Mouse (Mus musculus) forebrain, postnatal 0 days (tissue): ENCODE data around the gene Smyd5. TPM values are rescaled to one million over a fixed set of nuclear protein-coding genes. Genes with fewer than 3 reads are reported as not detected.

Source experiments
- ATAC-seq: fragments of 200-750 bp; cut with Nextera tagmentation; 2 replicates; pipeline ENCODE4 v1.8.0; 2017; ENCODE audit warnings: mild to moderate bottlenecking, moderate library complexity
- DNase-seq: peaks from one replicate; pipeline ENCODE4 v3.0.0-alpha.2; 2015
- H3K27ac ChIP-seq: fragments of 300-500 bp; sonication (generic); 2 replicates; pipeline ENCODE4 v1.5.1; 2014; ENCODE audit warnings: low read depth, mild to moderate bottlenecking, antibody characterized with exemption, low read length, moderate library complexity, mixed read lengths
- H3K27me3 ChIP-seq: fragments of 300-500 bp; sonication (generic); 2 replicates; pipeline ENCODE4 v1.6.1; 2014; ENCODE audit warnings: mild to moderate bottlenecking, low read length, mixed read lengths; ENCODE audit not compliant: insufficient read depth
- H3K36me3 ChIP-seq: fragments of 300-500 bp; sonication (generic); 2 replicates; pipeline ENCODE4 v1.6.1; 2014; ENCODE audit warnings: mild to moderate bottlenecking, moderate library complexity; ENCODE audit not compliant: insufficient read depth
- H3K4me1 ChIP-seq: fragments of 300-500 bp; sonication (generic); 2 replicates; pipeline ENCODE4 v1.6.1; 2014; ENCODE audit warnings: antibody characterized with exemption; ENCODE audit not compliant: insufficient read depth
- H3K4me2 ChIP-seq: fragments of 300-500 bp; sonication (generic); 2 replicates; pipeline ENCODE4 v1.6.1; 2014; ENCODE audit warnings: low read depth, mild to moderate bottlenecking, moderate library complexity
- H3K4me3 ChIP-seq: fragments of 300-500 bp; sonication (generic); 2 replicates; pipeline ENCODE4 v1.5.1; 2014; ENCODE audit warnings: low read depth, low read length, mixed read lengths
- H3K9ac ChIP-seq: fragments of 300-500 bp; sonication (generic); 2 replicates; pipeline ENCODE4 v1.6.1; 2014; ENCODE audit warnings: mild to moderate bottlenecking
- H3K9me3 ChIP-seq: fragments of 300-500 bp; sonication (generic); 2 replicates; pipeline ENCODE4 v1.6.1; 2016; ENCODE audit warnings: low read length
- CTCF ChIP-seq: sonication (generic); IDR thresholded peaks from 2 replicates; pipeline ENCODE4 v1.5.1; 2016; ENCODE audit warnings: antibody characterized with exemption, control low read depth, low read depth
- WGBS: fragments of 180-500 bp; shearing (Covaris S2); extraction: QIAGEN DNeasy Blood & Tissue Kit; methylation state at CpG from one replicate; pipeline ENCODE4 v1.1.7; 2014; 5-methylcytosine and 5-hydroxymethylcytosine counted together
- polyA plus RNA-seq: library from polyadenylated mRNA; unstranded; fragments of >200 nt; fragmentation: Nextera tagmentation; extraction: Ambion mirVana; gene quantifications from 2 replicates; pipeline ENCODE4 v1.2.1, GENCODE M21; 2015
- total RNA-seq: library from RNA; depleted of rRNA; stranded (reverse); fragments of >200 nt; gene quantifications from 2 replicates; pipeline ENCODE4 v1.2.3, GENCODE M21; 2014; rRNA removed

Gene Smyd5
- total and polyA plus RNA-seq, 2 experiments from 2014 or later = 61.7 to 65.8 TPM

DNA sequence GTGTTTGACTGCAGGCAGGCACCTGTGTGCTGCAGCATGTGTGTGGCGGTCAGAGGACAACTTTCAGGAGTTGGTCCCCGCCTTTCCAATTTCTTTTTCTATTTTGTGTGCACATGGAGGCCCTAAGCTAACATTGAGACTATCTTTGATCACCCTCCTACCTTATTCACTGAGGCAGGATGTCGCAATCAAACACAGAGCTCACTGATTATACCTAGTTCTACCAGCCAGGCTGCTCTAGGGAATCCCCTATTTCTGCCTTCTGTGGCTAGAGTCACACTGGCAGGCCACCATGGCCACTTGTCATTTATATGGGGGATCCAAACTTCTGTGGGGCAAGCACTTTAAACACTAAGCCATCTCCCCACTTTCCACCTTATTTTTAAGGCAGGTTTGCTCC lies 57.9 kb downstream of the Smyd5 start:
- Histone ChIP-seq H3K4me3 (no peak overlapping the region), H3K27me3 (0 out of 2 replicates have a peak, but pooled peaks cover 8% of the 10 kb centered on the region), H3K9ac (no peak overlapping the region), H3K4me2 (no peak overlapping the region), H3K9me3 (no peaks in the 10 kb centered on the region), H3K36me3 (peaks cover 3% of the 10 kb centered on the region; the same call in 1 of the 2 replicates), H3K27ac (no peak overlapping the region), H3K4me1 (no peaks in the 10 kb centered on the region; the same call in 1 of the 2 replicates)
- WGBS = 84% methylated on average over 3 of the region's 3 CpGs
- ATAC-seq (no peak), DNase-seq (no peak)
- no peak for TF ChIP-seq CTCF

DNA sequence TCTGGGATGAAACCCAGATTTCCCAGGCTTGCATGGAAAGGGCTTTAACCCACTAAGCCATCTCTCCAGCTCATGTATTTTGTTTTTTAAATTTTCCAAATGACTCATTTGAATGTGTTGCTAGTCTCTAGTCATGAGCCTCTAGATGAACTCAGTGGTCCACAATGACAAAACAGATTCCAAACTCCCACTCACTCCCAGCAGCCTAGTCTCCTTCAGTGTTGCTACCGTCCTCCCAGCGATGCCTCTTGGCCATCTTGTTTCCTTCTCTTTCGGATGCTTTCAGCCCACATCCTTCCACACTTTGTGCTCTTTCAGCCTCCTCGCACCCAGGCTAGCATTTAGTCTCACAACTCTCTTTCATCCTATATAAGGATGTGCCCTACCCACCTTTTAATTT lies 58.5 kb downstream of the Smyd5 start:
- 91% methylated on average over 4 of the region's 4 CpGs for WGBS
- H3K9ac ChIP-seq = no peak overlapping the region
- H3K27me3 ChIP-seq = 0 out of 2 replicates have a peak, but pooled peaks cover 3% of the 10 kb centered on the region
- H3K9me3 ChIP-seq = no peaks in the 10 kb centered on the region
- H3K36me3 ChIP-seq = peaks cover 3% of the 10 kb centered on the region; the same call in 1 of the 2 replicates
- no peaks in the 10 kb centered on the region; the same call in 1 of the 2 replicates for H3K4me1 ChIP-seq
- no peak overlapping the region for H3K4me2 ChIP-seq
- H3K4me3 ChIP-seq = no peak overlapping the region
- TF ChIP-seq CTCF = no peak
- DNase-seq = no peak
- no peak for ATAC-seq
- H3K27ac ChIP-seq = no peak overlapping the region

DNA sequence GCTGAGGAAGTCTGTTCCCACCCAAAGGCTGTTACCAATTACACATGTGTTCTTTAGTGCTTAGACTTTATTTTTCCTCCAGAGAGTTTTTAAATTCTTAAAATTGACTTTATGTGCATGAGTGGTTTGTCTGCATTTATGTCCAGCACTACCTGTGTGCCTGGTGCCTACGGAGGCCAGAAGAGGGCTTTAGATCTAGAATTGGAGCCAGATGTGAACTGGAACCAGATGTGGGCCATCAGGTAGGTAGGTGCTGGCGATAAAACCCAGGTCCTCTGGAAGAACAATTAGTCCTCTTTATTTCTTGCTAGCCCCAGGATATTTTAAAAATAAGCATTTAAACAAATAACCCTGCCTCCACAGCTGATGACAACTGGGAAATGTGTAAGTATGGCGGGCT lies 59.8 kb downstream of the Smyd5 start:
- Histone ChIP-seq H3K9me3 (no peaks in the 10 kb centered on the region), H3K4me1 (no peaks in the 10 kb centered on the region), H3K27me3 (no peaks in the 10 kb centered on the region), H3K4me3 (no peak overlapping the region), H3K4me2 (no peak overlapping the region), H3K9ac (no peak overlapping the region), H3K27ac (no peak overlapping the region), H3K36me3 (peaks cover 1% of the 10 kb centered on the region; the same call in 1 of the 2 replicates)
- ATAC-seq (no peak), DNase-seq (no peak)
- WGBS = 96% methylated on average over 3 of the region's 3 CpGs
- no peak for TF ChIP-seq CTCF

Other genes with a start within 250 kb of the Smyd5 start
- gene Emx1, start 244.6 kb upstream of the Smyd5 start, total RNA-seq = 25.7 and 41.6 TPM in 2 replicates
- gene Emx1, start 244.6 kb upstream of the Smyd5 start, polyA plus RNA-seq = 28.8 and 41.0 TPM in 2 replicates
- gene Sfxn5, start 98.6 kb upstream of the Smyd5 start, total RNA-seq = 49.9 and 55.6 TPM in 2 replicates
- 39.1 and 49.1 TPM in 2 replicates for gene Sfxn5, start 98.6 kb upstream of the Smyd5 start, polyA plus RNA-seq
- 31.8 and 41.2 TPM in 2 replicates for gene Rab11fip5, start 57.4 kb upstream of the Smyd5 start, total RNA-seq
- gene Rab11fip5, start 57.4 kb upstream of the Smyd5 start, polyA plus RNA-seq = 17.2 and 19.8 TPM in 2 replicates
- gene Noto, start 8.1 kb upstream of the Smyd5 start, total RNA-seq = not detected in 2 replicates
- gene Noto, start 8.1 kb upstream of the Smyd5 start, polyA plus RNA-seq = not detected in 2 replicates
- gene Cct7, start 19.5 kb downstream of the Smyd5 start, total RNA-seq = 273 and 320 TPM in 2 replicates
- 552 and 579 TPM in 2 replicates for gene Cct7, start 19.5 kb downstream of the Smyd5 start, polyA plus RNA-seq
- 7.1 and 15.2 TPM in 2 replicates for gene Pradc1, start 20.0 kb downstream of the Smyd5 start, total RNA-seq
- 31.3 and 36.4 TPM in 2 replicates for gene Pradc1, start 20.0 kb downstream of the Smyd5 start, polyA plus RNA-seq
- 42.5 and 46.7 TPM in 2 replicates for gene Fbxo41, start 71.0 kb downstream of the Smyd5 start, total RNA-seq
- gene Fbxo41, start 71.0 kb downstream of the Smyd5 start, polyA plus RNA-seq = 8.4 and 11.9 TPM in 2 replicates
- gene Egr4, start 81.6 kb downstream of the Smyd5 start, total RNA-seq = 1.3 and 1.7 TPM in 2 replicates
- gene Egr4, start 81.6 kb downstream of the Smyd5 start, polyA plus RNA-seq = 1.9 and 2.0 TPM in 2 replicates
- gene Alms1, start 155.5 kb downstream of the Smyd5 start, total RNA-seq = 13.7 and 14.7 TPM in 2 replicates
- gene Alms1, start 155.5 kb downstream of the Smyd5 start, polyA plus RNA-seq = 0.97 and 1.9 TPM in 2 replicates